Mouse (Mus musculus): ENCODE data around the gene Zbtb26.

- TF ChIP-seq CTCF (conservative IDR thresholded peaks at IDR 0.05; ENCODE audit: insufficient read depth, insufficient read length, low read depth, low read length) (no peak), POLR2A (IDR thresholded peaks at IDR 0.05; ENCODE audit: low read depth, low read length) (no peak)
Measured at GRCm38 (mm10) chr2:37452376-37452760, 9.4 kb upstream of the Zbtb26 start.
